Mouse (Mus musculus) midbrain, embryonic 16.5 days (tissue): ENCODE measurements at regions not wholly inside any gene's neighbourhood (a gene's known extent, or its start where the extent isn't known, plus 50 kb on each side); places are given as distances from the start of the nearest gene placed in this dataset.

Source experiments
- ATAC-seq: fragments of 200-750 bp; cut with Nextera tagmentation; 2 replicates; pipeline ENCODE4 v1.8.0; 2017; ENCODE audit warnings: moderate TSS enrichment
- H3K27ac ChIP-seq: fragments of 300-500 bp; sonication (generic); 2 replicates; pipeline ENCODE4 v1.5.1; 2014; ENCODE audit warnings: mild to moderate bottlenecking, low read length, mixed read lengths
- H3K27me3 ChIP-seq: fragments of 300-500 bp; sonication (generic); 2 replicates; pipeline ENCODE4 v1.6.1; 2014; ENCODE audit warnings: low read depth, low read length, mixed read lengths; ENCODE audit not compliant: control insufficient read depth, insufficient read depth
- H3K36me3 ChIP-seq: fragments of 300-500 bp; sonication (generic); 2 replicates; pipeline ENCODE4 v1.6.1; 2014; ENCODE audit warnings: mild to moderate bottlenecking, low read length, moderate library complexity, mixed read lengths; ENCODE audit not compliant: control insufficient read depth, insufficient read depth
- H3K4me1 ChIP-seq: fragments of 300-500 bp; sonication (generic); 2 replicates; pipeline ENCODE4 v1.6.1; 2014; ENCODE audit warnings: mild to moderate bottlenecking, low read length, mixed read lengths; ENCODE audit not compliant: control insufficient read depth, insufficient read depth
- H3K4me2 ChIP-seq: fragments of 300-500 bp; sonication (generic); 2 replicates; pipeline ENCODE4 v1.6.1; 2014; ENCODE audit warnings: mild to moderate bottlenecking, low read length, mixed read lengths
- H3K4me3 ChIP-seq: fragments of 300-500 bp; sonication (generic); 2 replicates; pipeline ENCODE4 v1.5.1; 2014; ENCODE audit warnings: low read depth, mild to moderate bottlenecking, low read length, moderate library complexity, mixed read lengths
- H3K9ac ChIP-seq: fragments of 300-500 bp; sonication (generic); 2 replicates; pipeline ENCODE4 v1.6.1; 2014; ENCODE audit warnings: low read depth, low read length, mixed read lengths
- H3K9me3 ChIP-seq: fragments of 300-500 bp; sonication (generic); replicated peaks from 2 replicates; pipeline ENCODE4 v1.6.1; 2014; ENCODE audit warnings: mild to moderate bottlenecking, low read length, mixed read lengths; ENCODE audit not compliant: control insufficient read depth, poor library complexity, severe bottlenecking
- WGBS: fragments of 180-500 bp; shearing (Covaris S2); extraction: QIAGEN DNeasy Blood & Tissue Kit; methylation state at CpG from one replicate; pipeline ENCODE4 v1.1.7; 2014; 5-methylcytosine and 5-hydroxymethylcytosine counted together

DNA sequence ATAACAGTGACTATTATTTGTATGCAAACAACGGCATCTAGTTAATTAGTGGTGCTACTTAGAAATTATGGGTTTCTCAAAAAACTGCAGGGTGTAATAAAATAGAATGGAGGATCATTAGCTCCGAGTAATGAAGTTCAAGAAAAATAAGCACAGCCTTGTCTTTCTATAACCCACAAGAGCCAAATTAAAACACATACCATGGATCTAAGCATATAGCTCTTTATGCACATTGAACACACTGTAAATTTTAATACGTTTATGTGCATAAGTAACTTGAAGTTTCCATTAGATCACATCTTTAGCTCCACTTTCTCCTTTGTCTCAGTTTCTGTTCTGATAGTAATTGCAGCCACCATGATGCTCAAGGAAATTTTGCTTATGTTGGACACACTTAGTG is 919.5 kb downstream of the Cdh8 start:
- no peak overlapping the region for H3K27ac ChIP-seq
- 92% methylated on average over 3 of the region's 3 CpGs for WGBS
- no peak overlapping the region for H3K4me3 ChIP-seq
- no peak for ATAC-seq
- no peak overlapping the region for H3K9ac ChIP-seq
- no peaks in the 10 kb centered on the region for H3K36me3 ChIP-seq
- no peak overlapping the region for H3K4me2 ChIP-seq
- H3K9me3 ChIP-seq = no peaks in the 10 kb centered on the region
- no peaks in the 10 kb centered on the region for H3K4me1 ChIP-seq
- H3K27me3 ChIP-seq = no peaks in the 10 kb centered on the region

DNA sequence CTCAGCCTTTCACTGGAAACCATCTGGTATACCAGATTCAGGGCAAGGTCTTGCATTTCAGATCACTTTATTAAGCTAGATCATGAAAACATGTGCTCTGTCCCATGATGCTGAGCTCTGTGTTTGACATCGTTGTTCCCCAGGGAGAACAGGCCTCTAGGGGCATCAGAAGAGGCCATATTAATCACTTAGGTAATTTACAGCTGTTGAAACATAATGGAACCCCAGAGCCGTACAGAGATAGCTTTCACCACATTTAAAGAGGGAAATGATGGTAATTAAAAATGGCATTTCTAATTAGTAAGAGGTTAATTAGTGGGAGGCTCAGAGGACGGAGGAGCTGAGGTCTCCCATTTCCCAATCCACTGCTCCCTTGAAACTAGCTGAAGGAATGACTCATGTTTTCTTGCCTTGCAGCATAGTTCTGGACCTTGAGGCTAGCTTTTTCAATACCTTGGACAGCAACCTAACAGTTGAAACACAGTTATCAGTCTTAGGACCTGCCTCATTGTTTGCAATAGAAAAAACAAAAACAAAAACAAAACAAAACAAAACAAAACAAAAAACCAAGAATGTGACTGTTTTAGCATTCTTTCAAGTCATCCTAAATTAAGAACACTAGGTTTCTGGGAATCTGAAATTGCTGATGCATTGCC is 952.8 kb downstream of the Cdh8 start:
- Histone ChIP-seq H3K4me2 (no peak overlapping the region), H3K4me3 (no peak overlapping the region), H3K9ac (no peak overlapping the region), H3K9me3 (no peaks in the 10 kb centered on the region), H3K27ac (no peak overlapping the region), H3K27me3 (no peaks in the 10 kb centered on the region), H3K36me3 (no peaks in the 10 kb centered on the region), H3K4me1 (no peaks in the 10 kb centered on the region)
- 48% methylated on average over 3 of the region's 3 CpGs for WGBS
- no peak for ATAC-seq

DNA sequence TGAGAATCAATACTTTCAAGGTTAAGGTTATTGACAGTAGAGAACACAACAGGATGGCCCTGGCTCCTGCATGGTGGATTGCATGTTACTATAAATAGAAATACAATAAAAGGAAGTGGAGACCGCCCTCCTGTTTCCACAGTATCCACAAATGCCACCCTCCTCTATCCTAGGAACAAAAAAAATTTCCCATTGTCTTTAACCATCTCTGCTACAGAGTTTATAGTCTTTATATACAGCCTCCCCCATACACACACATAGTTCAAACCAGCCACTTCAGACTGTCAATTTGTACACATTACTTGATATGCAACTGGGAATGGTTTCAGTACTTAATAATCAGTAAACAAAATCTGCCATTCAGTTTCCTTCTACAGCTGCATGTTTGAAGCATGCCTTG is 960.7 kb downstream of the Cdh8 start:
- H3K36me3 ChIP-seq = no peaks in the 10 kb centered on the region
- no peaks in the 10 kb centered on the region for H3K27me3 ChIP-seq
- H3K9me3 ChIP-seq = no peaks in the 10 kb centered on the region
- no peak overlapping the region for H3K9ac ChIP-seq
- H3K4me1 ChIP-seq = no peaks in the 10 kb centered on the region
- H3K27ac ChIP-seq = no peak overlapping the region
- H3K4me3 ChIP-seq = no peak overlapping the region
- no peak overlapping the region for H3K4me2 ChIP-seq
- 80% methylated on average over 1 of the region's 1 CpGs for WGBS
- no peak for ATAC-seq
